Mouse (Mus musculus) lung, postnatal 0 days (tissue): Measurements from ENCODE around the gene Ctsw.

Source experiments
- CTCF ChIP-seq: IDR thresholded peaks from 2 replicates; pipeline ENCODE4 v1.5.1; 2016; ENCODE audit warnings: antibody characterized with exemption, mild to moderate bottlenecking
- EP300 ChIP-seq: IDR thresholded peaks from 2 replicates; pipeline ENCODE4 v1.6.1; 2016; ENCODE audit warnings: antibody characterized with exemption, mild to moderate bottlenecking, control low read depth

GRCm38 (mm10) chr19:5486286-5486685 is 18.0 kb upstream of the Ctsw start:
- TF ChIP-seq CTCF (no peak), EP300 (no peak)
